Mouse (Mus musculus): ENCODE measurements around the gene Cyb5d2. TPM values are rescaled to one million over a fixed set of nuclear protein-coding genes. Genes with fewer than 3 reads are reported as not detected.

Cyb5d2 gene
- total and polyA plus RNA-seq, 2 experiments from 2014 or later, result 6.8 to 9.9 TPM

- DNase-seq (ENCODE audit: low spot score), result no peak
- H3K4me1 ChIP-seq (ENCODE audit: insufficient read depth, low read length), result no peaks in the 10 kb centered on the region
- H3K9me3 ChIP-seq (ENCODE audit: low read length), result no peaks in the 10 kb centered on the region
- H3K27ac ChIP-seq (ENCODE audit: low read depth, low read length), result no peak overlapping the region
- no peaks in the 10 kb centered on the region for H3K27me3 ChIP-seq (ENCODE audit: insufficient read depth, low read length)
- H3K36me3 ChIP-seq (ENCODE audit: insufficient read depth, low read length), result no peaks in the 10 kb centered on the region
- H3K4me2 ChIP-seq (ENCODE audit: low read depth, low read length, poor library complexity, severe bottlenecking), result no peak overlapping the region
- TF ChIP-seq CTCF (IDR thresholded peaks at IDR 0.05), result no peak
- ATAC-seq (ENCODE audit: low FRiP score), result no peak
- H3K9ac ChIP-seq (replicated peaks; ENCODE audit: low read length, poor library complexity, severe bottlenecking), result no peak overlapping the region
- WGBS, result 90% methylated on average over 3 of the region's 3 CpGs
- H3K4me3 ChIP-seq (ENCODE audit: low read depth, low read length), result no peak overlapping the region
Measured at GRCm38 (mm10) chr11:72805232-72805631, 9.3 kb upstream of the Cyb5d2 start.

- Histone ChIP-seq H3K27me3 (ENCODE audit: insufficient read depth, low read length) (no peaks in the 10 kb centered on the region), H3K9ac (replicated peaks; ENCODE audit: low read length, poor library complexity, severe bottlenecking) (no peak overlapping the region), H3K4me1 (ENCODE audit: insufficient read depth, low read length) (no peaks in the 10 kb centered on the region), H3K4me2 (ENCODE audit: low read depth, low read length, poor library complexity, severe bottlenecking) (no peak overlapping the region), H3K36me3 (ENCODE audit: insufficient read depth, low read length) (peaks cover 3% of the 10 kb centered on the region; the same call in 1 of the 2 replicates), H3K4me3 (ENCODE audit: low read depth, low read length) (no peak overlapping the region), H3K27ac (ENCODE audit: low read depth, low read length) (no peak overlapping the region), H3K9me3 (ENCODE audit: low read length) (no peaks in the 10 kb centered on the region)
- TF ChIP-seq CTCF (IDR thresholded peaks at IDR 0.05), result no peak
- DNase-seq (ENCODE audit: low spot score), result no peak
- no peak for ATAC-seq (ENCODE audit: low FRiP score)
Measured at GRCm38 (mm10) chr11:72804586-72804985, 8.6 kb upstream of the Cyb5d2 start.

GRCm38 (mm10) chr11:72803038-72803437 is 7.1 kb upstream of the Cyb5d2 start:
- no peak for DNase-seq (ENCODE audit: low spot score)

GRCm38 (mm10) chr11:72801182-72801581 is 5.2 kb upstream of the Cyb5d2 start:
- peaks cover 3% of the 10 kb centered on the region; the same call in 1 of the 2 replicates for H3K36me3 ChIP-seq (ENCODE audit: insufficient read depth, low read length)
- no peaks in the 10 kb centered on the region for H3K27me3 ChIP-seq (ENCODE audit: insufficient read depth, low read length)
- TF ChIP-seq CTCF (IDR thresholded peaks at IDR 0.05), result no peak
- H3K4me2 ChIP-seq (ENCODE audit: low read depth, low read length, poor library complexity, severe bottlenecking), result no peak overlapping the region
- DNase-seq (ENCODE audit: low spot score) (no peak), ATAC-seq (ENCODE audit: low FRiP score) (no peak)
- no peak overlapping the region for H3K9ac ChIP-seq (replicated peaks; ENCODE audit: low read length, poor library complexity, severe bottlenecking)
- no peak overlapping the region for H3K27ac ChIP-seq (ENCODE audit: low read depth, low read length)
- no peak overlapping the region for H3K4me3 ChIP-seq (ENCODE audit: low read depth, low read length)
- no peaks in the 10 kb centered on the region for H3K4me1 ChIP-seq (ENCODE audit: insufficient read depth, low read length)
- H3K9me3 ChIP-seq (ENCODE audit: low read length), result no peaks in the 10 kb centered on the region

More at GRCm38 (mm10) chr11:72803038-72803437, 7.1 kb upstream of the Cyb5d2 start:
- Histone ChIP-seq H3K9ac (replicated peaks; ENCODE audit: low read length, poor library complexity, severe bottlenecking) (no peak overlapping the region), H3K4me2 (ENCODE audit: low read depth, low read length, poor library complexity, severe bottlenecking) (no peak overlapping the region), H3K27ac (ENCODE audit: low read depth, low read length) (no peak overlapping the region), H3K4me3 (ENCODE audit: low read depth, low read length) (no peak overlapping the region), H3K4me1 (ENCODE audit: insufficient read depth, low read length) (no peaks in the 10 kb centered on the region), H3K9me3 (ENCODE audit: low read length) (no peaks in the 10 kb centered on the region), H3K27me3 (ENCODE audit: insufficient read depth, low read length) (no peaks in the 10 kb centered on the region), H3K36me3 (ENCODE audit: insufficient read depth, low read length) (peaks cover 3% of the 10 kb centered on the region; the same call in 1 of the 2 replicates)
- 82% methylated on average over 3 of the region's 3 CpGs for WGBS
- no peak for TF ChIP-seq CTCF (IDR thresholded peaks at IDR 0.05)
- ATAC-seq (ENCODE audit: low FRiP score), result no peak

GRCm38 (mm10) chr11:72798112-72798511 is 2.2 kb upstream of the Cyb5d2 start:
- DNase-seq (ENCODE audit: low spot score) (no peak), ATAC-seq (ENCODE audit: low FRiP score) (no peak)
- peaks cover 3% of the 10 kb centered on the region; the same call in 1 of the 2 replicates for H3K36me3 ChIP-seq (ENCODE audit: insufficient read depth, low read length)
- H3K9ac ChIP-seq (replicated peaks; ENCODE audit: low read length, poor library complexity, severe bottlenecking), result no peak overlapping the region
- H3K4me1 ChIP-seq (ENCODE audit: insufficient read depth, low read length), result no peaks in the 10 kb centered on the region
- H3K27ac ChIP-seq (ENCODE audit: low read depth, low read length), result no peak overlapping the region
- TF ChIP-seq CTCF (IDR thresholded peaks at IDR 0.05), result no peak
- no peaks in the 10 kb centered on the region for H3K27me3 ChIP-seq (ENCODE audit: insufficient read depth, low read length)
- no peak overlapping the region for H3K4me3 ChIP-seq (ENCODE audit: low read depth, low read length)
- H3K4me2 ChIP-seq (ENCODE audit: low read depth, low read length, poor library complexity, severe bottlenecking), result no peak overlapping the region
- no peaks in the 10 kb centered on the region for H3K9me3 ChIP-seq (ENCODE audit: low read length)

GRCm38 (mm10) chr11:72796773-72797338 is 914 bp upstream of the Cyb5d2 start:
- DNase-seq (ENCODE audit: low spot score), result no peak
- H3K36me3 ChIP-seq (ENCODE audit: insufficient read depth, low read length), result peaks cover 3% of the 10 kb centered on the region; the same call in 1 of the 2 replicates
- H3K27ac ChIP-seq (ENCODE audit: low read depth, low read length), result peak overlapping the region; percentile 94; the same call in 1 of the 2 replicates
- no peak for TF ChIP-seq CTCF (IDR thresholded peaks at IDR 0.05)
- no peaks in the 10 kb centered on the region for H3K27me3 ChIP-seq (ENCODE audit: insufficient read depth, low read length)
- peak overlapping the region; percentile 99 for H3K4me3 ChIP-seq (ENCODE audit: low read depth, low read length)
- H3K9me3 ChIP-seq (ENCODE audit: low read length), result no peaks in the 10 kb centered on the region
- no peak for ATAC-seq (ENCODE audit: low FRiP score)
- no peaks in the 10 kb centered on the region for H3K4me1 ChIP-seq (ENCODE audit: insufficient read depth, low read length)
- peak overlapping the region; percentile 95 for H3K9ac ChIP-seq (replicated peaks; ENCODE audit: low read length, poor library complexity, severe bottlenecking)
- WGBS, result 18% methylated on average over 10 of the region's 10 CpGs
- peak overlapping the region; percentile 79 for H3K4me2 ChIP-seq (ENCODE audit: low read depth, low read length, poor library complexity, severe bottlenecking)
